In genomic region chr1:89933786-89934185, GRCm38 (mm10) we compare ENCODE assay signal across 18 mouse cellular contexts. TPM values are rescaled to one million over a fixed set of nuclear protein-coding genes. Genes with fewer than 3 reads are reported as not detected.
A peak's percentile ranks its signal among the peaks of the same experiment; 100 is the strongest.
DNase-seq lines count a peak whose midpoint lies in the region; ATAC-seq lines count a peak whose summit lies in the region.
"Had no signal": no experiment of that assay in that cellular context is flagged by ENCODE, and none has a peak within 500 bp of the region (broad histone marks: within the 10 kb centered on the region; RNA-seq: fewer than 3 reads in every experiment).

No protein-coding gene starts in this region.

- ATAC-seq in embryonic facial prominence, embryonic 13.5 days (ENCODE audit: insufficient number of reproducible peaks, insufficient read depth, low FRiP score, low TSS enrichment, low read depth) = no peak
- no peak for ATAC-seq in limb, embryonic 11.5 days (ENCODE audit: insufficient number of reproducible peaks, low FRiP score, low TSS enrichment, low read depth)
- no peak for ATAC-seq in neural tube, embryonic 15.5 days (ENCODE audit: low FRiP score)
- ATAC-seq: activated CD4-positive, CD25-positive, alpha-beta regulatory T cell, adult 4 months had no signal

- H3K9ac ChIP-seq in embryonic facial prominence, embryonic 13.5 days = no peak overlapping the region
- no peak overlapping the region for H3K9ac ChIP-seq in limb, embryonic 11.5 days (ENCODE audit: low read length)
- H3K9ac ChIP-seq in neural tube, embryonic 15.5 days (replicated peaks) = no peak overlapping the region

- WGBS in embryonic facial prominence, embryonic 13.5 days = under 1% methylated on average over 21 of the region's 21 CpGs
- 0% methylated on average over 21 of the region's 21 CpGs for WGBS in limb, embryonic 11.5 days
- WGBS in neural tube, embryonic 15.5 days = 2% methylated on average over 21 of the region's 21 CpGs

- H3K9me3 ChIP-seq in embryonic facial prominence, embryonic 13.5 days = no peaks in the 10 kb centered on the region
- H3K9me3 ChIP-seq in limb, embryonic 11.5 days (ENCODE audit: control insufficient read depth, low read length) = no peaks in the 10 kb centered on the region; the same call in 1 of the 2 replicates
- H3K9me3 ChIP-seq in neural tube, embryonic 15.5 days (replicated peaks) = no peaks in the 10 kb centered on the region

- H3K27me3 ChIP-seq in embryonic facial prominence, embryonic 13.5 days = peaks cover 98% of the 10 kb centered on the region
- H3K27me3 ChIP-seq in limb, embryonic 11.5 days (ENCODE audit: control insufficient read depth, insufficient read depth, low read length) = peaks cover 88% of the 10 kb centered on the region
- peaks cover 68% of the 10 kb centered on the region for H3K27me3 ChIP-seq in neural tube, embryonic 15.5 days (replicated peaks)

- DNase-seq in kidney, postnatal 10 days = peak; percentile 28
- DNase-seq in kidney, adult 18-20 months = no peak
- peak; percentile 62 for DNase-seq in limb, embryonic 11.5 days (ENCODE audit: low spot score)
- DNase-seq in right cerebral cortex, adult 2 months (ENCODE audit: low spot score in 2 of 2) = no peak
- no peak for DNase-seq in frontal cortex, postnatal 36 days (ENCODE audit: low spot score in 2 of 2)
- DNase-seq in spleen, postnatal 36 days (ENCODE audit: low spot score in 2 of 2) = no peak
- DNase-seq: cerebellum, adult 18-20 months; gastrocnemius, postnatal 14 days; heart, postnatal 4 days; kidney, adult 8-10 months had no signal

- H3K27ac ChIP-seq in embryonic facial prominence, embryonic 13.5 days = no peak overlapping the region
- H3K27ac ChIP-seq in limb, embryonic 11.5 days (replicated peaks; ENCODE audit: low read depth, low read length) = no peak overlapping the region
- 0 out of 2 replicates have a peak overlapping the region, but pooled peaks have one; percentile 1 for H3K27ac ChIP-seq in neural tube, embryonic 15.5 days (replicated peaks)
- H3K27ac ChIP-seq: left cerebral cortex, adult 2 months had no signal

- 0 out of 2 replicates have a peak overlapping the region, but pooled peaks have one; percentile 3 for H3K4me3 ChIP-seq in embryonic facial prominence, embryonic 13.5 days
- no peak overlapping the region for H3K4me3 ChIP-seq in limb, embryonic 11.5 days (ENCODE audit: low read depth, low read length)
- 0 out of 2 replicates have a peak overlapping the region, but pooled peaks have one; percentile 2 for H3K4me3 ChIP-seq in neural tube, embryonic 15.5 days (replicated peaks)
- H3K4me3 ChIP-seq: left cerebral cortex, adult 2 months had no signal

- H3K4me1 ChIP-seq in embryonic facial prominence, embryonic 13.5 days = peaks cover 43% of the 10 kb centered on the region
- peaks cover 32% of the 10 kb centered on the region for H3K4me1 ChIP-seq in limb, embryonic 11.5 days (ENCODE audit: control insufficient read depth, insufficient read depth, low read length)
- H3K4me1 ChIP-seq in neural tube, embryonic 15.5 days = peaks cover 54% of the 10 kb centered on the region

- H3K36me3 ChIP-seq in embryonic facial prominence, embryonic 13.5 days = no peaks in the 10 kb centered on the region
- no peaks in the 10 kb centered on the region for H3K36me3 ChIP-seq in limb, embryonic 11.5 days (ENCODE audit: control insufficient read depth, insufficient read depth, low read length)
- H3K36me3 ChIP-seq in neural tube, embryonic 15.5 days = no peaks in the 10 kb centered on the region

- H3K4me2 ChIP-seq in embryonic facial prominence, embryonic 13.5 days = no peak overlapping the region
- no peak overlapping the region for H3K4me2 ChIP-seq in limb, embryonic 11.5 days (ENCODE audit: low read depth, severe bottlenecking)
- peak overlapping the region; percentile 17 for H3K4me2 ChIP-seq in neural tube, embryonic 15.5 days
- H3K4me2 ChIP-seq: heart, embryonic 11.5 days; liver, embryonic 11.5 days had no signal

RNA-seq across cellular contexts. Expression of gene Gbx2, which starts 2.8 kb away (rescaled TPM):
- polyA plus RNA-seq in embryonic facial prominence, embryonic 13.5 days (2015; fragmentation: Nextera tagmentation; extraction: Ambion mirVana) = 0.19 and 0.98 TPM in 2 replicates
- 1.3 and 1.6 TPM in 2 replicates for polyA plus RNA-seq in limb, embryonic 11.5 days (2014; fragmentation: Nextera tagmentation; extraction: Ambion mirVana)
- polyA plus RNA-seq in neural tube, embryonic 15.5 days (2015; fragmentation: Nextera tagmentation; extraction: Ambion mirVana) = 21.7 and 30.5 TPM in 2 replicates
- polyA plus RNA-seq: activated CD4-positive, CD25-positive, alpha-beta regulatory T cell, adult 4 months; lung, embryonic 16.5 days; testis, adult 2 months had no signal

Comparison
In these comparisons a context has a peak if more than half of its experiments do, and no peak if none do; other contexts are left out.
1. DNase-seq: peak in kidney, postnatal 10 days (single experiment) and limb, embryonic 11.5 days (single experiment); none in kidney, adult 18-20 months (single experiment), right cerebral cortex, adult 2 months (0 of 2), frontal cortex, postnatal 36 days (0 of 2) and spleen, postnatal 36 days (0 of 2).